Mouse (Mus musculus) heart, embryonic 11.5 days (tissue): ENCODE results near the gene Fntb. TPM values are rescaled to one million over a fixed set of nuclear protein-coding genes. Genes with fewer than 3 reads are reported as not detected.

Experiments used
- ATAC-seq: fragments of 200-750 bp; cut with Nextera tagmentation; replicated peaks from 2 replicates; pipeline ENCODE4 v1.8.0; 2017; ENCODE audit warnings: moderate library complexity; ENCODE audit not compliant: insufficient number of reproducible peaks, low FRiP score, low TSS enrichment
- H3K27ac ChIP-seq: fragments of 300-500 bp; sonication (generic); 2 replicates; pipeline ENCODE4 v1.5.1; 2014; ENCODE audit warnings: mild to moderate bottlenecking, low read depth, low read length
- H3K27me3 ChIP-seq: fragments of 300-500 bp; sonication (generic); 2 replicates; pipeline ENCODE4 v1.6.1; 2014; ENCODE audit warnings: mild to moderate bottlenecking, low read length, mixed read lengths; ENCODE audit not compliant: control insufficient read depth, insufficient read depth
- H3K36me3 ChIP-seq: fragments of 300-500 bp; sonication (generic); 2 replicates; pipeline ENCODE4 v1.6.1; 2014; ENCODE audit warnings: mild to moderate bottlenecking, low read length, moderate library complexity, mixed read lengths; ENCODE audit not compliant: control insufficient read depth, insufficient read depth
- H3K4me1 ChIP-seq: fragments of 300-500 bp; sonication (generic); 2 replicates; pipeline ENCODE4 v1.6.1; 2014; ENCODE audit warnings: low read length; ENCODE audit not compliant: control insufficient read depth, insufficient read depth
- H3K4me2 ChIP-seq: fragments of 300-500 bp; sonication (generic); 2 replicates; pipeline ENCODE4 v1.6.1; 2014; ENCODE audit warnings: mild to moderate bottlenecking, moderate library complexity
- H3K4me3 ChIP-seq: fragments of 300-500 bp; sonication (generic); 2 replicates; pipeline ENCODE4 v1.5.1; 2014; ENCODE audit warnings: low read depth, low read length
- H3K9ac ChIP-seq: fragments of 300-500 bp; sonication (generic); 2 replicates; pipeline ENCODE4 v1.6.1; 2014; ENCODE audit warnings: mild to moderate bottlenecking, low read depth, low read length, moderate library complexity
- H3K9me3 ChIP-seq: fragments of 300-500 bp; sonication (generic); replicated peaks from 2 replicates; pipeline ENCODE4 v1.6.1; 2016; ENCODE audit warnings: low read length; ENCODE audit not compliant: control insufficient read depth
- WGBS: fragments of 180-500 bp; shearing (Covaris S2); extraction: QIAGEN DNeasy Blood & Tissue Kit; methylation state at CpG from one replicate; pipeline ENCODE4 v1.1.7; 2014; ENCODE audit not compliant: insufficient replicate concordance; 5-methylcytosine and 5-hydroxymethylcytosine counted together
- polyA plus RNA-seq: library from polyadenylated mRNA; unstranded; fragments of >200 nt; fragmentation: Nextera tagmentation; extraction: Ambion mirVana; gene quantifications from 2 replicates; pipeline ENCODE4 v1.2.1, GENCODE M21; 2014

Fntb gene
- polyA plus RNA-seq, 1 experiment from 2014 or later: 30.7 TPM

GRCm38 (mm10) chr12:76961932-76962891 lies 196.8 kb downstream of the Fntb start, which contains the start of gene Max:
Gene Max, minus strand, starts transcription at chr12:76962201.
- Histone ChIP-seq H3K4me1 (peaks cover 4% of the 10 kb centered on the region), H3K27me3 (no peaks in the 10 kb centered on the region), H3K27ac (peak within 1 kb of the TSS; percentile 66), H3K9ac (peak within 1 kb of the TSS; percentile 91), H3K36me3 (peaks cover 2% of the 10 kb centered on the region; the same call in 1 of the 2 replicates), H3K9me3 (no peaks in the 10 kb centered on the region), H3K4me2 (peak within 1 kb of the TSS; percentile 88), H3K4me3 (peak within 1 kb of the TSS; percentile 98)
- whole genome bisulfite sequencing: under 1% methylated on average over 72 of the region's 73 CpGs
- peak; percentile 98 for ATAC-seq

- no peak overlapping the region for H3K27ac ChIP-seq
- ATAC-seq: no peak
- no peak overlapping the region for H3K9ac ChIP-seq
- no peaks in the 10 kb centered on the region for H3K9me3 ChIP-seq
- 27% methylated on average over 5 of the region's 5 CpGs for WGBS
- H3K36me3 ChIP-seq: no peaks in the 10 kb centered on the region
- H3K4me1 ChIP-seq: peaks cover 4% of the 10 kb centered on the region
- no peaks in the 10 kb centered on the region for H3K27me3 ChIP-seq
- H3K4me3 ChIP-seq: no peak overlapping the region
- no peak overlapping the region for H3K4me2 ChIP-seq
Measured at GRCm38 (mm10) chr12:76965089-76965488, 199.7 kb downstream of the Fntb start.

GRCm38 (mm10) chr12:76965876-76966275 lies 200.5 kb downstream of the Fntb start:
- WGBS: 17% methylated on average over 4 of the region's 4 CpGs
- H3K4me3 ChIP-seq: no peak overlapping the region
- no peaks in the 10 kb centered on the region for H3K27me3 ChIP-seq
- H3K9me3 ChIP-seq: no peaks in the 10 kb centered on the region
- ATAC-seq: no peak
- no peak overlapping the region for H3K27ac ChIP-seq
- H3K36me3 ChIP-seq: no peaks in the 10 kb centered on the region
- peaks cover 2% of the 10 kb centered on the region for H3K4me1 ChIP-seq
- H3K4me2 ChIP-seq: no peak overlapping the region
- no peak overlapping the region for H3K9ac ChIP-seq

Other genes with a start within 250 kb of the Fntb start
- 4.4 and 5.4 TPM in 2 replicates for gene Plekhg3, start 234.7 kb upstream of the Fntb start, polyA plus RNA-seq
- 15.7 and 17.0 TPM in 2 replicates for gene Sptb, start 55.0 kb upstream of the Fntb start, polyA plus RNA-seq
- gene Churc1, start 51 bp upstream of the Fntb start, polyA plus RNA-seq: 146 and 148 TPM in 2 replicates
- 0.36 TPM in 1 of 2 replicates, not detected in the other for gene Gpx2, start 30.0 kb downstream of the Fntb start, polyA plus RNA-seq
- gene Rab15, start 57.3 kb downstream of the Fntb start, polyA plus RNA-seq: 1.5 and 1.8 TPM in 2 replicates
- gene Max, start 196.6 kb downstream of the Fntb start, polyA plus RNA-seq: 13.6 and 26.4 TPM in 2 replicates